Mouse (Mus musculus): ENCODE data around the gene Wdr90. TPM values are rescaled to one million over a fixed set of nuclear protein-coding genes. Genes with fewer than 3 reads are reported as not detected.

Wdr90 gene
- polyA plus RNA-seq, 1 experiment from 2014 or later: 21.0 TPM

DNA sequence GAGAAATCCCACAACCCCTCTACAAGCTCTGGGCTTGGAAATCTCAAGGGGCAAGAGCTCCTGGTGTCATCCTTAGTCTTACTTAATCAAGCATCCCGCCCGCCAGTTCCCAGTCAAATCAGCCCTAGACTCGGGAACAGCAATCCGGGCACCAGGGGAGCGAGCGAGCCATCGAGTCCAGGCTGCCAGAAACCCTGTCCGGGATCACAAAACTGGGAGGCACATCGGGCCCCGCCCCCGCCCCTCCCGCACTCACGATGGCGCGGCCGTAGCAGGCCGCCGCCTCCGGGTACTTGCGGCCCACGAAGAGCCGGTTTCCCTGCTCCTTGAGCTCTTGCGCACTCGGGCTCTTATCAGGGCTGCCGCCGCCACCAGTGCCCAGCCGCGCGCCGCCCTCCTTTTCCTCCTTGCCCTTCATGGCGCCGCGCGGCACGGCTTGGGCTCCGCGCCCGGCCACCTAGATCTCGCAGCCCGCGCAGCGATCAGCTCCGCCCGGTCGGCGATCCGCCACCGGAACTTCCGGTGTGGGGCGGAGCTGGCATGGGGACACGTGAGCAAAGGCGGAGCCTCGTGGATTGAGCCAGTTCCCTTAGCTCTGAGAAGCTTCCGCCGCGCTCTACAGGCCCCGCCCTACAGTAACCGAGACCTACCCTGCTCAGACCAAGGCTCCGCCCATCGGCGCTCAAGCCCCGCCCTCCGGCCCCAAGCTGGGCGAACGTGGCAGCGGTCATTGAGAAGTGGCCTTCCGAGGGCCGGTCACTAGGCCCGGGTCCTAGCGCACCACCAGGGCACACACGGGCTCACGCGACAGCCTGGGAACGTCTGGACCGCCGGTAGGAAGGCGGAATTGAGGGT, 28.6 kb downstream of the Wdr90 start:
- peak overlapping the region; percentile 89 for H3K4me3 ChIP-seq (replicated peaks)
- H3K36me3 ChIP-seq: peaks cover 14% of the 10 kb centered on the region
- peak overlapping the region; percentile 95 for H3K4me2 ChIP-seq
- peak overlapping the region; percentile 97 for H3K27ac ChIP-seq
- H3K9me3 ChIP-seq: no peaks in the 10 kb centered on the region
- peak overlapping the region; percentile 94 for H3K9ac ChIP-seq
- peak; percentile 89 for ATAC-seq (ENCODE audit: insufficient read depth, low FRiP score, low read depth)
- H3K27me3 ChIP-seq (replicated peaks): no peaks in the 10 kb centered on the region
- H3K4me1 ChIP-seq: peaks cover 78% of the 10 kb centered on the region
- under 1% methylated on average over 77 of the region's 77 CpGs for whole genome bisulfite sequencing

DNA sequence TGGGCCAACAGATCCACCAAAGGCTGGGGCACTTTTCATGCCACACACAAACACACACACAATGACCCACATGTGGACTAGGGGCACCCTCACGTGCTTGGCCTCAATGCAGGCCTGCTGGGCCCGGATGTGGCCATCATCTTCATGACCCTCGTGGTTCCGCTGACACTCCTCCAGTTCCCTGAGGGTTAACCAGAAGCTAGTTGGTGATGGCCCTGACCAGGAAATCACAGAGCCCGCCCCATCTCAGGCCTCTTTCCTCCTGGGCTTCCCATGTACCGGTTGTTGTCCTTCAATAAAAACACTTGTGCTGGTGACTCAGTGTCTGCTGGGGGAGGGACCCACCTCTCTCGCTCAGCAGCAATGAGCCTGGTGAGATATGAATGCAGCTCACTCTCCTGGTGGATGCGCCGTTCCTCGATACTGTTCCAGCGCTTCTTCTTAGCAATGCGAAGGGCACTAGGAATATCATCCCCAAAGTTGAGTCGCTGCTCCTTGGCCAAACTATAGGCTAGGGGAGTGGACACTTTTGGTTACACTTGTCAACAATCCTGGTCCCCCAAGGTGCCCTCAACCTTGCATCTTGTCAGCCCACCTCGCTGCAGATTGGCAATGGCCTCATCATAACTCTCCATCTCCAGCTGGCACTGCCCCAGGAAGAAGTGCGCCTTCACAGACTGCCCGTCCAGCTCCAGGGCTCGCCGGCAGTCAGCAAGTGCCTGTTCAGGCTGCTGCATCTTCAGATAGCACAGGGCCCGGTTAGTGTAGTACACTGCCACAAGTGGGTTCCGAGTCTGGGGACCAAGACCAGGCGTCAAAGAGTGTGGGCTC, 29.6 kb downstream of the Wdr90 start:
- 49% methylated on average over 21 of the region's 21 CpGs for WGBS
- Histone ChIP-seq H3K4me2 (peak overlapping the region; percentile 95), H3K27me3 (replicated peaks) (no peaks in the 10 kb centered on the region), H3K4me1 (peaks cover 71% of the 10 kb centered on the region), H3K9ac (peak overlapping the region; percentile 94), H3K36me3 (peaks cover 19% of the 10 kb centered on the region), H3K9me3 (no peaks in the 10 kb centered on the region), H3K4me3 (replicated peaks) (peak overlapping the region; percentile 89), H3K27ac (peak overlapping the region; percentile 97)
- no peak for ATAC-seq (ENCODE audit: insufficient read depth, low FRiP score, low read depth)

GRCm38 (mm10) chr17:25830806-25831431, 30.4 kb downstream of the Wdr90 start:
- Histone ChIP-seq H3K36me3 (peaks cover 19% of the 10 kb centered on the region), H3K4me2 (peak overlapping the region; percentile 95; the same call in 1 of the 2 replicates), H3K4me3 (replicated peaks) (peak overlapping the region; percentile 89; the same call in 1 of the 2 replicates), H3K9ac (no peak overlapping the region), H3K27me3 (replicated peaks) (no peaks in the 10 kb centered on the region), H3K9me3 (no peaks in the 10 kb centered on the region), H3K27ac (no peak overlapping the region), H3K4me1 (peaks cover 64% of the 10 kb centered on the region)
- no peak for ATAC-seq (ENCODE audit: insufficient read depth, low FRiP score, low read depth)
- 83% methylated on average over 14 of the region's 14 CpGs for WGBS

DNA sequence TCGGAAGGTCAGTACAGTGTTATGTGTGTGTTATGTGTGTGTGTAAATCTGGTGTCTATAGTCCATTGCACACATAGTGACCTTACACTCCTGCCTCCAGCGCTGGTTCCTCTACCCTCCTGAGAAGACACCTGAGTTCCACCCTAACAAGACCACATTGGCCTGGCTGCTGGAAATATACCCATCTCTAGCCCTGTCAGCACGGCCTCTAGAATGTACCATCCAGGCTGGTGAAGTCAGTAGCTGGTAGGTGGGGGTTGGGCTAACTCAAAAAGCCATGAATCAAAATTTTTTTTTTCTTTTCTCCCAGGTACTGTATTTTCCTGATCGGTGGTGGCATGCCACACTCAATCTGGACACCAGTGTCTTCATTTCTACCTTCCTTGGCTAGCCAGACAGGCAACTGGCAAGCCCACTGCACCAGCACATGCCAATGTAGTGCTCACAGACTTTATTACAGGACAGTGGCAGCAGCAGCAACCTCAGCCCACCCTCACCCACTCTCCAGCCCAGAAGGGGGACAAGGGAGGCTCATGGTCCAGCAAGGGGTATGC, 31.0 kb downstream of the Wdr90 start:
- Histone ChIP-seq H3K9ac (no peak overlapping the region), H3K4me2 (peak overlapping the region; percentile 95), H3K4me1 (peaks cover 61% of the 10 kb centered on the region), H3K4me3 (replicated peaks) (peak overlapping the region; percentile 89; the same call in 1 of the 2 replicates), H3K27me3 (replicated peaks) (no peaks in the 10 kb centered on the region), H3K9me3 (no peaks in the 10 kb centered on the region), H3K36me3 (peaks cover 19% of the 10 kb centered on the region), H3K27ac (peak overlapping the region; percentile 91; the same call in 1 of the 2 replicates)
- ATAC-seq (ENCODE audit: insufficient read depth, low FRiP score, low read depth): no peak
- 80% methylated on average over 4 of the region's 4 CpGs for WGBS

DNA sequence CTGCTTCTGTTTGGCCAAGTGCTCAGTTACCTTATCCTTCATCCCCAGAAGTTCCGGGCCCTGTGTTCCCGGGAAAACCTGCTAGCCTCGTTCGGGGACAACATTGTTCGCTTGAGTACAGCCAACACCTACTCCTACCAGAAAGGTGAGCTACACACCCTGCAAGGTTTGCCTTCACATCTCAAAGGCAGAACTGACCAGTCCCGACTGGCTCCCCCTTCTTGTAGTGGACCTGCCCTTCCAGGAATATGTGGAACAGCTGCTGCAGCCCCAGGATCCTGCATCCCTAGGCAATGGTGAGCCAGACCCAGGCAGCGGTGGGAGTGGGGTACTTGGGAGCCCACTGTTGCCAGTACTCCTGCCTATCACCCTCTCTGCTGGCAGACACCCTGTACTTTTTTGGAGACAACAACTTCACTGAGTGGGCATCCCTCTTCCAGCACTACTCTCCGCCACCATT, 31.7 kb downstream of the Wdr90 start:
- ATAC-seq (ENCODE audit: insufficient read depth, low FRiP score, low read depth): no peak
- Histone ChIP-seq H3K27me3 (replicated peaks) (no peaks in the 10 kb centered on the region), H3K4me2 (peak overlapping the region; percentile 75), H3K4me3 (replicated peaks) (peak overlapping the region; percentile 61), H3K4me1 (peaks cover 61% of the 10 kb centered on the region), H3K27ac (peak overlapping the region; percentile 91), H3K36me3 (peaks cover 19% of the 10 kb centered on the region), H3K9ac (peak overlapping the region; percentile 60; the same call in 1 of the 2 replicates), H3K9me3 (no peaks in the 10 kb centered on the region)
- WGBS: 36% methylated on average over 8 of the region's 8 CpGs

DNA sequence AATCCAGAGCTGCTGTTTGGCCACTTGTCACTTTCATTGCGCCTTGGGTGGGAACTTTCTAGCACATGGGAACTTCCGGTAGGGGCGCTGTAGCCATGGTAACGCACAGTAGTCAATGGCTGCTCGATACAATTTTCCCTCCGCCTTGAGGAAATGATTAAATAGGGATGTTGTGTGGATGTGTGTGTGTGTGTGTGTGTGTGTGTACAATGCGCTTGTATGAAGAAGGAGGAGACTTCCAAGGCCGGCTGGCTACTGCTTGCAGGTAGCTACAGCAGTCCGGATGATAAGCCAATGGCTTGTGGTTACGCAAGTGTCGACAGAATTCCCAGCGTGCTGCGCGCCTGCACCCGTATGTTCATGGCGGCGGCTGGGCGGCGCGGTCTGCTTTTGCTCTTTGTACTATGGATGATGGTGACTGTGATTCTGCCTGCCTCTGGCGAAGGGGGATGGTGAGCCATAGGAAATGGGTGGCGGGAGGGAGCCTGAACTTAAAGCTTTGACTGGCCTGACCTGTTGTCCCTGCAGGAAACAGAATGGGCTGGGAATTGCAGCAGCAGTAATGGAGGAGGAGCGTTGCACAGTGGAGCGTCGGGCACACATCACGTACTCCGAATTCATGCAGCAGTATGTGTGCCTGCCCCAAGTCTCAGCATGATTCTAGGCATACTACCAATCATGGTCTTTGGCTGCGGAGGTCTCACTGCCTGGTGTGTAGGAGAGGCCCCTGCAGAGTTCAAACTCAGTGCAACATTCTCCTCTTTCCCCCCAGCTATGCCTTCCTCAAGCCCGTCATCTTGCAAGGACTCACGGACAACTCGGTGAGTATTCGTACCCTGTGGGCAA, 32.4 kb downstream of the Wdr90 start, which contains the start of gene Jmjd8:
TSS of gene Jmjd8 (plus strand) at position 156 of the 846 bp plus-strand sequence.
- Histone ChIP-seq H3K4me1 (peaks cover 61% of the 10 kb centered on the region), H3K9me3 (no peaks in the 10 kb centered on the region), H3K36me3 (peaks cover 19% of the 10 kb centered on the region), H3K4me2 (peak within 1 kb of the TSS; percentile 75), H3K27me3 (replicated peaks) (no peaks in the 10 kb centered on the region), H3K4me3 (replicated peaks) (peak within 1 kb of the TSS; percentile 61), H3K9ac (peak within 1 kb of the TSS; percentile 60; the same call in 1 of the 2 replicates), H3K27ac (peak within 1 kb of the TSS; percentile 91)
- ATAC-seq (ENCODE audit: insufficient read depth, low FRiP score, low read depth): peak; percentile 28
- WGBS: under 1% methylated on average over 32 of the region's 32 CpGs

GRCm38 (mm10) chr17:25828223-25828594, 33.1 kb downstream of the Wdr90 start:
- ATAC-seq (ENCODE audit: insufficient read depth, low FRiP score, low read depth): no peak
- Histone ChIP-seq H3K9me3 (no peaks in the 10 kb centered on the region), H3K4me3 (replicated peaks) (peak overlapping the region; percentile 61), H3K36me3 (peaks cover 19% of the 10 kb centered on the region), H3K4me2 (peak overlapping the region; percentile 75), H3K27me3 (replicated peaks) (no peaks in the 10 kb centered on the region), H3K9ac (0 out of 2 replicates have a peak overlapping the region, but pooled peaks have one; percentile 14), H3K27ac (peak overlapping the region; percentile 91; the same call in 1 of the 2 replicates), H3K4me1 (peaks cover 59% of the 10 kb centered on the region)
- 84% methylated on average over 8 of the region's 8 CpGs for WGBS

DNA sequence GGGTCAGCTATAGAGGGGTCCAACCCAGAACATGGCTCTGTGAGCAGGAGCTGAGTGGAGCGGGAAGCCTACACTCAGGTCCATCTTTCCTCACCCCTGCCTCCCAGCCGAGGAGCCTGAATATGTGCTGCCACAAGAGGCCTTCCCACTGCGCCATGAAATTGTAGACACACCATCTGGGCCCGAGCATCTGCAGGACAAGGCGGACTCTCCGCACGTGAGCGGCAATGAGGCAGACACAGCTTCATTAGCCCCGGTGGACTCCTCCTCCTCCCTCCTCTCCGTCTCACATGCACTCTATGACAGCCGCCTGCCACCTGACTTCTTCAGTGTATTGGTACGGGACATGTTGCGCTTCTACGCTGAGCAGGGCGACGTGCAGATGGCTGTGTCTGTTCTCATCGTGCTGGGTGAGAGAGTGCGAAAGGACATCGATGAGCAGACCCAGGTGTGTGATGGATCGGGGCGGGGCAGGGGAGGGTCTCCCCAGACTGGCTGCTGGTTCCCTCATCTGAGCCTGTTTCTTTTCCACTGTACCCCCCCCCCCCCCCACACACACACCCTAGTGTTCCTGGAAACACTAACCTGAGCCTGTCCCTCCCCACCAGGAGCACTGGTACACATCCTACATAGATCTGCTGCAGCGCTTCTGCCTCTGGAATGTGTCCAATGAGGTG, 33.6 kb downstream of the Wdr90 start:
- Histone ChIP-seq H3K9ac (no peak overlapping the region), H3K4me3 (replicated peaks) (no peak overlapping the region), H3K4me1 (peaks cover 59% of the 10 kb centered on the region), H3K36me3 (peaks cover 19% of the 10 kb centered on the region), H3K27ac (0 out of 2 replicates have a peak overlapping the region, but pooled peaks have one; percentile 91), H3K9me3 (no peaks in the 10 kb centered on the region), H3K4me2 (no peak overlapping the region), H3K27me3 (replicated peaks) (no peaks in the 10 kb centered on the region)
- ATAC-seq (ENCODE audit: insufficient read depth, low FRiP score, low read depth): no peak
- 91% methylated on average over 22 of the region's 22 CpGs for WGBS

DNA sequence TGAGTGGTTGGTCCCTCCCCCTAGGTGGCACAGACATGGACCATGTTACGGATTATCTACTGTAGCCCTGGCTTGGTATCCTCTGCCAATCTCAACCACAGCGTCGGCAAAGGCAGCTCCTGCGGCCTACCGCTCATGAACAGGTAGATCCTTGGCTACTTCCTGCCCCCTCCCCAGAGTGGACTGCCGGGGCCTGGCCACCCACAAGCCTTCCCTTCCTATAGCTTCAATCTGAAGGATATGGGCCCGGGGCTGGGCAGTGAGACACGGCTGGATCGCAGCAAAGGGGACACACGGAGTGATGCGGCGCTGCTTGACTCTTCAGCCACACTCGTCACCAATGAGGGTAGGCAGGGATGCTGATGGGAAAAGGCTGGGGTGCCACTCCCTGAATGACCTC, 34.3 kb downstream of the Wdr90 start:
- peaks cover 57% of the 10 kb centered on the region for H3K4me1 ChIP-seq
- H3K36me3 ChIP-seq: peaks cover 19% of the 10 kb centered on the region

GRCm38 (mm10) chr17:25825984-25826570, 35.2 kb downstream of the Wdr90 start:
- Histone ChIP-seq H3K4me3 (replicated peaks) (no peak overlapping the region), H3K27me3 (replicated peaks) (0 out of 2 replicates have a peak, but pooled peaks cover 4% of the 10 kb centered on the region), H3K9me3 (no peaks in the 10 kb centered on the region), H3K4me2 (no peak overlapping the region), H3K9ac (no peak overlapping the region), H3K27ac (no peak overlapping the region), H3K4me1 (peaks cover 48% of the 10 kb centered on the region), H3K36me3 (peaks cover 14% of the 10 kb centered on the region)
- no peak for ATAC-seq (ENCODE audit: insufficient read depth, low FRiP score, low read depth)
- 94% methylated on average over 27 of the region's 27 CpGs for WGBS

More for the DNA sequence above, 34.3 kb downstream of the Wdr90 start:
- no peak for ATAC-seq (ENCODE audit: insufficient read depth, low FRiP score, low read depth)
- no peak overlapping the region for H3K4me2 ChIP-seq
- no peak overlapping the region for H3K9ac ChIP-seq
- H3K27ac ChIP-seq: no peak overlapping the region
- 93% methylated on average over 13 of the region's 13 CpGs for WGBS
- H3K4me3 ChIP-seq (replicated peaks): no peak overlapping the region
- H3K27me3 ChIP-seq (replicated peaks): 0 out of 2 replicates have a peak, but pooled peaks cover 4% of the 10 kb centered on the region
- H3K9me3 ChIP-seq: no peaks in the 10 kb centered on the region

Data from stomach, embryonic 15.5 days (tissue).